Mouse (Mus musculus) testis, postnatal 10 days (tissue): Measurements from ENCODE around the gene Lpar2.
A peak's percentile ranks its signal among the peaks of the same experiment; 100 is the strongest.

Experiments
- DNase-seq: peaks from one replicate; pipeline ENCODE4 v3.0.0; 2021; ENCODE audit warnings: low spot score

The Lpar2 gene

DNA sequence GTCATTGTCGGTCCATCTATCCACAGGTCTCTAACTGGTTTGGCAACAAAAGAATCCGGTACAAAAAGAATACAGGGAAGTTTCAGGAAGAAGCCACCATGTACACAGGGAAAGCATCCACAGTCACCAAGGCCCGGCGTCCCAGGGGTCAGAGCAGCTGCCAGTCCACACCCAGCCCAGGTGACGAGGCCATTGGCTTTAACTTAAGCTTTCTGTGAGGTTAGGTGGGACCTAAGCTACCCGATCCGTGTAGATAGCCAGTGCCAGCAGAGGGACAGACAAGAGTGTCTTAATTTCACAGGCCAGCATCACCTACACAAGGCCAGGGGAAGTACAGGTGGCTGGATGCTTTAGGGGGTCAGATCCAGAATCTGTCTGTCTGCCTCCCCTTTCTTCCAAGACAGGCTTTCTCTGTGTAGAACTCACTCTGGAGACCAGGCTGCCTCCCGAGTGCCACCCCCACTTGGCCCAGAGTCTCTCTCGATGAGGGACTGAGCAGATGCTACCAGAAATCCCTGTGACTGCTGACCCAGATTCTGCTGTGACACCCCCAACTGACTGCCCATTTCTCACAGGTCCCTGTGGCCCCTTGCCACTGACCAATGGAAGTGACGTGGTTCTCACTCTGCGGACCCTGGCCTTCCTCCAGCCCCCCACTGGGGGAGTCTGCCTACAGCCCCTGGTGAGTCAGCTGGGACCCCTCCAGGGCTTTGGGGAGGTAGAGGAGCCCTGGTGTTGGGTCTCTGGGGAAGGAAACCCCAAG is 48.0 kb downstream of the Lpar2 start:
- DNase-seq, result no peak

GRCm38 (mm10) chr8:69870907-69871306 is 48.7 kb downstream of the Lpar2 start:
- no peak for DNase-seq

DNA sequence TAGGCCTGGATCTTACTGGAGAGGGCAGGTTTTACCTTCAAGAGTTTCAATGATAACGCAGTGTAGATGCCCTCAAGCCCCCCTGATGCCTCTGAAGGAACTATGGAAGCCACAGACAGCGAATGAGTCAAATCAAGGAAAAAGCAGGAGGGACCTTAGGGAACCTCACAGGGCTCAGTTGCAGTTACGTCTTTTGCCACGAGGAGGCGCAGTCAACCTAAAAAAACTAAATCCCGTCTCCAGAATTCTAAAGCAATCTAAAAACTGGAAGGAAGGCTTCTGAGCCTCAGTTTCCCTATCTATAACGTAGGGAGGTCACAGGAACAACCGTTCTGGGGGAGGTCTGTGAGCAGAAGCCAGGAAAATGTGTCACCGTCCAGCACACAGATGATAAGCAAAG is 51.9 kb downstream of the Lpar2 start:
- DNase-seq, result peak; percentile 82

DNA sequence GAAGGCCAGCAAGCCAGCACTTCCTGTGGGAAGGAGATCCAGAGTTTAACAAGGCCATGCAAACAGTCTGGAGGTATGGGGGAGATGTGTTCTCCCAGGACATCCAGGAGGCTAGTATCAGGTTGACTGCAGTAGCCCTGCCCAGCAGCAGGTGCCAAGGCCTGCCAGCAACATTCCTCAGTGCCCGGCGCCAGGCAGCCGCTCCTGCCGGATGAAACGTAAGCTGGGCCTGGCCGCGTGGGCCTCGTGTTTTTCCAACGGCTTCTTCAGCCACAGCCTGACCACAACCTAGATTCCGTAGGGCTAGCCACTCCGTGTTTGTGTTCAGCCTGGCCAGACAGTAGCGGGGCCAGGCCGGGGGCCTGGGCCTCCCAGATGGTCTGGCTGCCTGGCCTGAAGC is 52.4 kb downstream of the Lpar2 start:
- no peak for DNase-seq

DNA sequence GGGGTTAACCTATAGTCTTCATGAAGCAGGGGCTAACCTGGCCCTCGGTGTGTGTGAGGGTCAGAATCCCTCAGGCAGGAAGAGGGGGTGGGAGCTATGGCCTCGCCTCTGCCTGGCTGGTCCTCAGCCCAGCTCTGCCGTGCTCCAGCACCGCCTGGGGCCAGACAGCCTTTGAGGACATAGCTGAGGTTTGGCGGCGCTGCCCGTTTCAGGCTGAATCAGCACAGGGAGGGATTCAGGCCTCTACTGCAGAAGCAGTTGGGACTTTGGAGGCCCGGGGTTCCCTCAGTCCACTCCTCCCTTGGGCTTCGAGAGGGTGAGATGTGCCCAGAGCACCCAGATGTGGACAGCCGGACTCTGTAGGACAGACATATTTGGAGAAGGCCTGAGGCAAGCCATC is 53.9 kb downstream of the Lpar2 start:
- DNase-seq, result no peak

DNA sequence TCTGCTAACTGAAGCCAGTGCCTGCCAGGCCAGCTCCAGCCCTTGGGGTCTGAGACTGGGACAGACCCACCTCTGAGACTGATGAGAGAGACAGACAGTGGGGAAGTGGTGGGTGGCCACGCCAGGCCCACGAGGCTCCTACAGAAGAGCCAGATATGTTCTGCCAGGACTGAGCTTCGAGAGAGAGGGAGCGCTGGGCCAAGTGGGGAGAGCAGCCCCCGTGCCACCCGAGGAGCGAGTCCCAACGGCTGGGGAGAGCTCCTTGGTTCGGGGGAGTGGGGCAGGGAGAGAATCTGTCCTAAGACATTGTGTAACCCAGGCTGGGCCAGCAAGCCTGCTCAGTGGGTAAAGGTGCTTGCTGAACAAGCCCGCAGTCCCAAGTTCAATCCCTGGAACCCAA is 54.7 kb downstream of the Lpar2 start:
- DNase-seq, result no peak

- no peak for DNase-seq
These were observed 55.2 kb downstream of the Lpar2 start for GRCm38 (mm10) chr8:69877396-69877795.

GRCm38 (mm10) chr8:69877992-69878391 is 55.8 kb downstream of the Lpar2 start:
- DNase-seq, result no peak

DNA sequence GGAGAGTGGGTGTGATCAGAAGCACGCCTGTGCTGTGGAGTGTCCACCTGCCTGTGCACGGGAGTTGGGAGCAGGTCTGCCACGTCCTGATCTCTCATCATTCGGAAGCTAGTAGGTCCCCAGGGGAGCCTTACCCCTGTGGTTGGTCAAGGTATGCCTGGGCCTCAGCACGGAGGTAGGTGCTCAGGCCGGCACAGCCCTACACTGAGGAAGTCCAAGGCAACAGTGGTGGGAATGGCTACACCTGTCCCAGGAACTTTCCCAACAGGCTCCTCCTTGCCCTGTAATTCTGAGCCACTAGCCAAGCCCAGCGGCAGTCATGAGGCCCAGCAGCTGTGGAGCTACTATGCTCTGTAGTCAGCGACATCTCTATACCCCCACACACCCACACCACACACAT is 57.4 kb downstream of the Lpar2 start:
- DNase-seq, result no peak
